Mouse (Mus musculus) spleen, postnatal 4 days (tissue): Measurements from ENCODE around the gene 5730480H06Rik.
A peak's percentile ranks its signal among the peaks of the same experiment; 100 is the strongest.

Experiments used
- DNase-seq, 2 experiments: peaks; one replicate each; pipeline ENCODE4 v3.0.0; 2022; ENCODE audit warnings: low spot score in 2 of 2

5730480H06Rik gene

GRCm38 (mm10) chr5:48327652-48328051 lies at the start of gene 5730480H06Rik:
Gene 5730480H06Rik, plus strand, starts transcription at chr5:48327952.
- DNase-seq, result no peak

DNA sequence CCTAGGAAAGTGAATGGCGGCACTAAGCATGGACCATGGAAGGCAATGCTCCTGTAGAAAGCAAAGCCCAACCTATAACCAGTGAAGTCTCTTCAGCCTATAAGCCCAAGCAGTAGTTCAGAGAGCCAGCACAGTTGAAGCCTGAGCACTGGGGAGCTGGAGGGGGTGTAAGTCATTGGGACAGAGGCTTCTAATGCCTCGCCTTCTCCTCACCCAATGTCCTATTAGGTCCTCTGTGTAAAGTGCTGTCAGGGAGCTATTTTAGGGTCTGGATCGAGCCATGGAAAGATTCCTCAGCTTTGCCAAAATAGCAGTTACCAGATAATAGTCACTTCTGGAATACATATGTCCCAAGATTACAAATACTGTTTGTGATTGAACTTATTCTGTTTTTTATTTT lies 26.6 kb upstream of the 5730480H06Rik start:
- DNase-seq, result no peak

GRCm38 (mm10) chr5:48315057-48315602 lies 12.6 kb upstream of the 5730480H06Rik start:
- no peak for DNase-seq

DNA sequence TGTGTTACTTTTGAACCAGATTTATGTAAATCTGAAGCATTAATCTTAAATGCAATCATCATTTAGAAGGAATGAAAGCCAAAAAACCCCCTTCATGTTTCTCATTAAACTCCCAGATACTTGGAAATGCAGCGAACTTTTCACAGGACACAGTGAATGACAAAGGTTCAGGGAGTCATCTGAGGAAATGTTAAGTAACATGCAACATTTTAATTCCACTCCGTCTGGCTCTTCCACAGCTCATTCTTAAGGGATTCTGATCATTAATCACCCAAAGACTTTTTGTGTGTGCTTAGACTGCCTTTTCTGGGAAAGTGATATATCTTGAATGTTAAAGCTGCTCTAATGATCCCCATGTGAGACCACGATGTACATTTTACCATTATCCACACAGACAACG lies 7.2 kb upstream of the 5730480H06Rik start:
- DNase-seq, result no peak

- no peak for DNase-seq
Measured at GRCm38 (mm10) chr5:48326221-48326620, 1.5 kb upstream of the 5730480H06Rik start.

- DNase-seq, result no peak
Measured at GRCm38 (mm10) chr5:48329751-48330150, 2.0 kb downstream of the 5730480H06Rik start.

GRCm38 (mm10) chr5:48330817-48331216 lies 3.1 kb downstream of the 5730480H06Rik start:
- no peak for DNase-seq

GRCm38 (mm10) chr5:48331441-48331840 lies 3.7 kb downstream of the 5730480H06Rik start:
- no peak for DNase-seq

DNA sequence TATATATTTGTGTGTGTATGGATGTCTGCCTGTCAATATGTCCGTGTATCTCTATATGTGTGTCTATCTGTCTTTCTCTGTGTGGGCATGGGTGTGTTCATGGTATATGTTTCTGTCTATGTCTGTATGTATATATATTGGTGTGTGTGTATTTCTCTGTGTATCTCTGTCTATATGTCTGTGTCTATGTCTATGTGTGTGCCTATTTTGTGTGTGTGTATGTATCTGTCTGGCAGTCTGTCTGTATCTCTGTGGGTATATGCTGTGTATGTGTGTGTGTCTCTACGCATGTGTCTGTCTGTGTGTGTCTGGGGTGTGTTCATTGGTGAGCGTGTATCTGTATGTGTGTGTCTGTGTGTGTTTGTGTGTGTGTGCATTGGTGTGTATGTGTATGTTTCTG lies 5.7 kb downstream of the 5730480H06Rik start:
- DNase-seq, result no peak

- DNase-seq, result no peak
Measured at GRCm38 (mm10) chr5:48333884-48334513, 6.2 kb downstream of the 5730480H06Rik start.

- no peak for DNase-seq
Measured at GRCm38 (mm10) chr5:48340808-48341433, 13.2 kb downstream of the 5730480H06Rik start.

GRCm38 (mm10) chr5:48345095-48345982 lies 17.6 kb downstream of the 5730480H06Rik start:
- DNase-seq, result no peak

DNA sequence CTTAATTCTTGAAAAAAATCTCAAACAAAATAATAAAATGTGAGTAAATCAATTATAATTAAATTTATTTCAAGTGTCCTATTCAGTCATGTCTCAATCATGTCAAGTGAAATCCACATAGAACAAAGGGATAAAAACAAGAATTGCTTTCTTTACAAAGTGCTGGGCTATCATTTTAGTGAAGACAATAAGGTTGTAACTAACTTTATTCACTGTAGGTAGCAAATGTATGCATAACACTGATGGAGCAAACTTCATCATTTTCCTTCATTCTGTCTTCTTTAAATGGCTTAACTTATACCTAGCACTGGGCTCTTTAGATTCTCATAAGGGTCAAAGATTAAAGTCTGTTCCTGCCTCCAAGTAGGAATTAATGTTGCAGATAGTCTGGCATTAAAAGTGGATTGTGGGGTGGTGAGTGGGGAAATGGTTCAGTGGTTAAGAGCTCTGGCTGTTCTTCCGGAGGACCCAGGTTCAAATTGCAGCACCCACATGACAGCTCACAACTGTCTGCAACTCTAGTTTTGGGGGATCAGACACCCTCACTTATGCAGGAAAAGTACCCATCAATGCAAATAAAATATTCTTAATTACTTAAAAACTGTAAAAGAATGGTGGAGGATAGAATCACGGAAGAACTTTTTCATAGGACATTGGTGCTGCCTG lies 18.4 kb downstream of the 5730480H06Rik start:
- no peak for DNase-seq

GRCm38 (mm10) chr5:48349309-48349708 lies 21.6 kb downstream of the 5730480H06Rik start:
- no peak for DNase-seq

DNA sequence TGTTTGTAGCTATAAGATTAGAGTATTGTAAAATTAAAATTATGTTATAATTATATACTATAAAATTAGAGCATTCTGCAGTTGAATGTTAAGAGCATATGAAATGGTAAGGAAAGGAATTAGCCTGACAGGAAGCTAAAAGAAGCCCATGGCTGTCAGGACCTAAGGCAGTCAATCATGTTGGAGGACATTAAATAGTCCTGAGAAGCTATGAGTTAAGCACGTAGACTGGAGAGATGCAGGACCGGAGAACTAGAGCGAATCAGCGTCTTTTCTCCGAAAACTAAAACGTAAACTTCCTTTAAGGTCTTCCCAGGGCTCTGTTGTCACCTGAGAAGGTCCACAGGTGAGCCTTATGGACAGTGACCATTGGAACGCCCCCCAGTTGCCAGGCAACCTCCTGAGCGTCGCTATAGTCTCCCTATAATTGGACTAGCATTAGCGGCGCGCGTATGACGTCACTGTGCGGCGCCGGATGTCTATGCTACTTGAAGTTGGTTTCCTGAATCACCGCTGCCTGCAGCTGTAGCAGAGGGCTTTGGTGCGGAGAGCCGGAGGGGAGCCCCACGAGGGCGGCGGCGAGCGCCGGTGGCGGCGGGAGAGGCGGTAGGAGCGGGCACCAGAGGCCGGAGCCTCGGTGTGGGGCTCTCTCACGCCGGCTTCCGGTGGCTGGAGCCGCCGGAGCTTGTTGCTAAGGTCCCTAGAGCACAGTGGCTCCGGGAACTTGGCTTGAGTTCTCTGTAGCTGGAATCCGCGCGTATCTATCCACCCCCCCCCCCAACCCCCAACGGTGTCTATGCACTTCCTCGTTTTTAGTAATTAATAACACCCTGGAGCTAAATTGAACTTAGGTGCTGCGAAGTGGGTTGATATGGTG lies 44.4 kb downstream of the 5730480H06Rik start:
- peak; percentile 86 to 93 for DNase-seq

DNA sequence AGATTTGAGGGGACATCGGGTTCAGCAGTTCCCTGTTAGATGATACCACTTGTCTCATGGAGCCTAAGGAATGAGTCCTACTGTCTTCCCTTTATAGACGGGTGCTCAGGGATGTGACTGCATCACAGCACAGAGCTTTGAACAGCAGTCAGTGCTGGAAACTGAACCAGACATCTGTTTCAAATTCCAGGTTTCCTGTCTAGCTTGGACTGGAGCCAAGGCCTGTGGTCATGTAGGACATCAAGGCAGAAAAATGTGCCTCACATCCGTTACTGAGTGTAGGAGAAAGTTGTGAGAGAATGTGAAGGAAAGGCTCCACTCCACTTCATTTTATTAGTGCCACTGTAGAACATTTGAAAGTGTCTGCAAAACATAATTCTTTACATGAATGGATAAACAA lies 74.7 kb downstream of the 5730480H06Rik start:
- DNase-seq, result no peak

GRCm38 (mm10) chr5:48408276-48408675 lies 80.5 kb downstream of the 5730480H06Rik start:
- DNase-seq, result no peak

DNA sequence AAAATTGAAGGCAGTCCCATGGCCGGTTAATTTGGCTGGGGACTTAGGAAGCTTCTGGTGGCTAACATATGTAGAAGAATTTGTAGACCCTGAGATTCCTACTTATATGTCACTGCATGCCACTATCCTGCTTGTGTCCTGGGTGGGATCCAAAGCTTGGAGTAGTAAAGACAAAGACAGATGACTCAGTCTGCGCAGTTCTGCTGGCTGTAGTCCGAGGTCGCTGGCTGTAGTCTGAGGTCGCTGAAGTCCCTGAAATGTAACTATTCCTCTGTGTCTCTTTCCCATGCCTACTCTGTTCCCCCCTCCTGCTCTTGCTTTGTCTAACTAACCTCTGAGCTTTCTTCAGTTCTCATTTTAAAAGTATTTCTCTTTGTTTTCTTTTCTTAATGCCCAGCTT lies 82.6 kb downstream of the 5730480H06Rik start:
- DNase-seq, result no peak

DNA sequence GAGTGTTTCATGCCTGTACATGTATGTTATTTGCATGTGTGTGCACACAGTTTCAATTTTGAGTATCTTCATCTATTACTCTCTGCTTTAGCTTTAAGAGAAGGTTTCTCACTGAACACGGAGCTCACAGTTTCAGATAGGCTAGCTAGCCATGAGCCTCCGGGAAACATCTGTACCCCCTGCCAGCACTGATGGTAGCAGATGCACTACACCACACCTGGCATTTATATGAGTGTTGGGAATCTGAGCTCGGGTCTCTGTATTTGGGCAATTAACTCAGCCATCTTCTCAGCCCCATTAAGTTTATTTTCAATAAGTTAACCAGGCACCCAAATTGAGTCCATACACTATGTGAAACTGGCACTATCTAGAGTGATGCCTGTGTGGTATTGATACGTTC lies 83.7 kb downstream of the 5730480H06Rik start:
- DNase-seq, result no peak

DNA sequence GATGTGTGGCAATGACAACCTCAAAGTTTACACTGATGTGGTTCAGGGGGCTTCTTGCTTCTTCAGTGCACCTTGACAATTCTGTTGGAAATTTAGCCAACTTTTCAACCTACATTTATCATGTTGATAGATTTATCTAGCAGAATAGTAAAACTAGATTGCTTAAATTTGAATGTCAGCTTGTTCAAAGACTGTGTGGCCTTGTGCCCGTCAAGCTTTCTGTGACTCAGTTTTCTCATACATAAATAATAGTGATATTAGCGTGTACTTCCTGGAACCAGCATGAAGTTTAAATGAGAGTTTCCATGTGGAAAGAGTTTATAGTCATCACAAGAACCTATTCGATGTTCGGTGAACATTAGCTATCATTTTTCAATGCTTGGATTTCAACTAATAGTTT lies 84.5 kb downstream of the 5730480H06Rik start:
- DNase-seq, result no peak

DNA sequence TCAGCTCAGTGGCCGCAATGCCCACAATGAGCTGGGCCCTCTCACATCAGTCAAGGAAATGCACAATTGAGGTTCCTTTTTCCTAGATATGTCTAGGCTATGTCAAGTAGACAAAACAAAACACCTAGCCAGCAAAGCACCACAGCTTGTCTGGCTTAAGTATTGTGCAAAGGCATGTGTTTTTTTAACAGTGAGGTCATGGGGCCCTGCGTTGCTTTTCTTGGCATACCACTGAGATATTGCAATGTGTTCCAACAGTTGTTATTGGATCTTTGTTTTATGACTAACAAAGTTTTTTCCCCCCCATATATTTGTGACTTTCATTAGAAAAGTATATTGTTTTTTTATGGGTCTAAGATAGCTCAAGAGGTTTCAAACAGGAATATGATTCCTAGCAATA lies 92.0 kb downstream of the 5730480H06Rik start:
- no peak for DNase-seq
